Mouse (Mus musculus) spleen, adult 2 months (tissue): ENCODE data around the gene E2f4. TPM values are rescaled to one million over a fixed set of nuclear protein-coding genes. Genes with fewer than 3 reads are reported as not detected.

Source experiments
- DNase-seq, 2 experiments: peaks; one replicate each; pipeline versions ENCODE4 v3.0.0 to v3.0.0-alpha.2; 2012 to 2021; ENCODE audit warnings: low spot score in 2 of 2, low read depth in 1 of 2
- H3K27ac ChIP-seq: fragments of 200-500 bp; 2 replicates; pipeline ENCODE4 v1.5.1; 2012; ENCODE audit warnings: low read length, inconsistent platforms; ENCODE audit not compliant: insufficient read depth
- H3K27me3 ChIP-seq: fragments of 200-500 bp; 2 replicates; pipeline ENCODE4 v1.6.1; 2012; ENCODE audit warnings: mild to moderate bottlenecking, moderate library complexity, low read length, inconsistent platforms; ENCODE audit not compliant: control insufficient read depth, insufficient read depth
- H3K36me3 ChIP-seq: fragments of 200-500 bp; 2 replicates; pipeline ENCODE4 v1.6.1; 2012; ENCODE audit warnings: mild to moderate bottlenecking, low read length, inconsistent platforms; ENCODE audit not compliant: control insufficient read depth, insufficient read depth
- H3K4me1 ChIP-seq: fragments of 200-500 bp; 2 replicates; pipeline ENCODE4 v1.6.1; 2011; ENCODE audit warnings: inconsistent platforms; ENCODE audit not compliant: control insufficient read depth, insufficient read depth, insufficient read length
- H3K4me3 ChIP-seq: fragments of 200-500 bp; 2 replicates; pipeline ENCODE4 v1.5.1; 2011; ENCODE audit warnings: mild to moderate bottlenecking, inconsistent platforms; ENCODE audit not compliant: insufficient read depth, insufficient read length; ENCODE audit errors: extremely low read depth
- CTCF ChIP-seq: fragments of 200-500 bp; IDR thresholded peaks from 2 replicates; pipeline ENCODE4 v1.5.1; 2011; ENCODE audit warnings: mild to moderate bottlenecking, inconsistent platforms; ENCODE audit not compliant: insufficient read depth, insufficient read length, insufficient replicate concordance; ENCODE audit errors: extremely low read depth
- POLR2A ChIP-seq: fragments of 200-500 bp; IDR thresholded peaks from 2 replicates; pipeline ENCODE4 v1.6.1; 2011; ENCODE audit warnings: low read depth, low read length, inconsistent platforms
- WGBS: fragments of 180-500 bp; shearing (Covaris S2); methylation state at CpG from one replicate; pipeline ENCODE4 v1.1.7; 2018; 5-methylcytosine and 5-hydroxymethylcytosine counted together
- polyA plus RNA-seq: library from polyadenylated mRNA; depleted of rRNA; stranded (reverse); fragments of >200 nt; gene quantifications from 2 replicates; pipeline ENCODE4 v1.2.3, GENCODE M21; 2012

The E2f4 gene
- polyA plus RNA-seq, 1 experiment = 165 TPM

- Histone ChIP-seq H3K4me1 (peaks cover 6% of the 10 kb centered on the region; the same call in 1 of the 2 replicates), H3K36me3 (peaks cover 15% of the 10 kb centered on the region), H3K27me3 (no peaks in the 10 kb centered on the region), H3K27ac (no peak overlapping the region), H3K4me3 (no peak overlapping the region)
- DNase-seq = no peak
- no peak for TF ChIP-seq CTCF
- 85% methylated on average over 8 of the region's 8 CpGs for WGBS
Measured at GRCm38 (mm10) chr8:105341399-105341798, 43.9 kb downstream of the E2f4 start.

GRCm38 (mm10) chr8:105342768-105343167, 45.3 kb downstream of the E2f4 start:
- Histone ChIP-seq H3K27ac (no peak overlapping the region), H3K36me3 (peaks cover 4% of the 10 kb centered on the region; the same call in 1 of the 2 replicates), H3K4me3 (no peak overlapping the region), H3K27me3 (no peaks in the 10 kb centered on the region), H3K4me1 (peaks cover 6% of the 10 kb centered on the region; the same call in 1 of the 2 replicates)
- WGBS = 89% methylated on average over 4 of the region's 4 CpGs
- no peak for DNase-seq
- no peak for TF ChIP-seq CTCF
- no peak for TF ChIP-seq POLR2A

GRCm38 (mm10) chr8:105343791-105344574, 46.5 kb downstream of the E2f4 start:
- H3K36me3 ChIP-seq = no peaks in the 10 kb centered on the region
- WGBS = 72% methylated on average over 8 of the region's 8 CpGs

GRCm38 (mm10) chr8:105345061-105345975, 47.9 kb downstream of the E2f4 start:
- Histone ChIP-seq H3K27ac (peak overlapping the region; percentile 55), H3K4me1 (peaks cover 11% of the 10 kb centered on the region), H3K36me3 (no peaks in the 10 kb centered on the region), H3K4me3 (no peak overlapping the region), H3K27me3 (peaks cover 5% of the 10 kb centered on the region)
- TF ChIP-seq CTCF = no peak
- TF ChIP-seq POLR2A = no peak
- DNase-seq = no peak
- WGBS = 39% methylated on average over 7 of the region's 7 CpGs

More at GRCm38 (mm10) chr8:105343791-105344574, 46.5 kb downstream of the E2f4 start:
- Histone ChIP-seq H3K4me1 (peaks cover 9% of the 10 kb centered on the region), H3K27ac (peak overlapping the region; percentile 23; the same call in 1 of the 2 replicates), H3K4me3 (no peak overlapping the region), H3K27me3 (peaks cover 4% of the 10 kb centered on the region)
- TF ChIP-seq POLR2A (no peak), CTCF (no peak)
- no peak for DNase-seq

GRCm38 (mm10) chr8:105346611-105347427, 49.4 kb downstream of the E2f4 start:
- Histone ChIP-seq H3K4me3 (peak overlapping the region; percentile 84), H3K27ac (peak overlapping the region; percentile 69), H3K36me3 (no peaks in the 10 kb centered on the region), H3K4me1 (peaks cover 11% of the 10 kb centered on the region), H3K27me3 (peaks cover 5% of the 10 kb centered on the region)
- DNase-seq = peak in 1 of 2 experiments; percentile 26
- TF ChIP-seq POLR2A = no peak
- TF ChIP-seq CTCF = no peak
- 14% methylated on average over 34 of the region's 34 CpGs for WGBS
